Mouse (Mus musculus): ENCODE results near the gene Psmb5. TPM values are rescaled to one million over a fixed set of nuclear protein-coding genes. Genes with fewer than 3 reads are reported as not detected.

Psmb5 gene
- polyA plus RNA-seq (2015; fragmentation: Nextera tagmentation; extraction: Ambion mirVana): 358 and 367 TPM in 2 replicates

DNA sequence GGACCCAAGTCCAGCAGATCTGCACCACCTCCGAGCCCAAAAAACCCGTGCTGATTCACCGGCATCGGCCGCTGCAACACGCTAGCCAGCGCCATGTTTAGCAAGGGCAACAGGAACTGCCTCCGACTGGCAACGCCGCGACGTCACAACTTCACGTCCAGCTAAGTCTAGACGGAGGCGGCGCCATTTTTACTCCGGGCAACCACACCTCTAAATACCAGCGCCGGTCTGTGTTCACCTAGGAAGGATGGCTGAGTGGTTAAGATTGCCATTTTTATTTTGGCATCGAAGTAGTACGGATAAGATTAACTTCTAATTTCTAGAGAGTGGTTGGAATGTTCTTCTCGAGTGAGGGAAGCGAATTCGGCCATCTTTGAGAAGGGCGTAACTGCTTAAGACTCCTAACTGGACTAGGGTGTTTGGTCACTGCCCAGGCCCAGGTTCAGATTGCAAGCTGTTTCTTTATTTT, at the start of gene Psmb5:
Psmb5 (minus strand) TSS at position 126 of the 469 bp plus-strand sequence.
- ATAC-seq (replicated peaks; ENCODE audit: extremely low read depth, insufficient read depth, low FRiP score): peak; percentile 81
- H3K4me3 ChIP-seq (ENCODE audit: low read length): peak within 1 kb of the TSS; percentile 87
- peak within 1 kb of the TSS; percentile 68 for H3K27ac ChIP-seq (ENCODE audit: low read length)
- no peaks in the 10 kb centered on the region for H3K9me3 ChIP-seq (replicated peaks; ENCODE audit: control insufficient read depth, low read length)
- under 1% methylated on average over 25 of the region's 25 CpGs for WGBS
- no peaks in the 10 kb centered on the region for H3K27me3 ChIP-seq (ENCODE audit: control insufficient read depth, insufficient read depth, low read length)
- H3K4me1 ChIP-seq (ENCODE audit: control insufficient read depth, insufficient read depth, low read length): peaks cover 7% of the 10 kb centered on the region
- H3K36me3 ChIP-seq (ENCODE audit: control insufficient read depth, insufficient read depth): peaks cover 17% of the 10 kb centered on the region
- H3K4me2 ChIP-seq (ENCODE audit: low read depth, low read length): peak within 1 kb of the TSS; percentile 90
- peak within 1 kb of the TSS; percentile 86 for H3K9ac ChIP-seq (ENCODE audit: low read length)

- 86% methylated on average over 10 of the region's 10 CpGs for WGBS
- peaks cover 76% of the 10 kb centered on the region for H3K36me3 ChIP-seq (ENCODE audit: control insufficient read depth, insufficient read depth)
Measured at GRCm38 (mm10) chr14:54664477-54665222, 46.8 kb upstream of the Psmb5 start.

DNA sequence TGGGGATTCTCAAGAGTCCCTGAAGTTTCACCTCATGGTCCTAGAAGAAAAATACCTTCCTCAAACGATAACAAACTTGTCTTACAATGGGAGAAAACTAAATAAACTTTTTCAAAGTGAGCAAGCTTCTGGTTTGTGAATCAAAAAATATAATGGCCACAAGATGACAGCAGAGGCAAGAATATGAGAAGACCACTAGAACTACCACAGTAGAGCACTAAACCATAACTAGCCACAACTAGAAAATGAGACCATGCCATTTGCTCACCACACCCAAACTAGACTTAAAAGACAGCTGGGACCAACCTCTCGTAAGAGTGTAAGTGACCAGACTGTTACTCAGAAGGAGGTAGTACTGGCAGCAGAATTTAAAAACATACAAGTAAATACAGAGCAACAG, 42.2 kb upstream of the Psmb5 start:
- Histone ChIP-seq H3K9ac (ENCODE audit: low read length) (no peak overlapping the region), H3K9me3 (replicated peaks; ENCODE audit: control insufficient read depth, low read length) (no peaks in the 10 kb centered on the region), H3K27ac (ENCODE audit: low read length) (no peak overlapping the region), H3K27me3 (ENCODE audit: control insufficient read depth, insufficient read depth, low read length) (no peaks in the 10 kb centered on the region), H3K4me1 (ENCODE audit: control insufficient read depth, insufficient read depth, low read length) (no peaks in the 10 kb centered on the region), H3K36me3 (ENCODE audit: control insufficient read depth, insufficient read depth) (peaks cover 62% of the 10 kb centered on the region), H3K4me3 (ENCODE audit: low read length) (no peak overlapping the region), H3K4me2 (ENCODE audit: low read depth, low read length) (no peak overlapping the region)
- WGBS: 89% methylated on average over 2 of the region's 2 CpGs
- no peak for ATAC-seq (replicated peaks; ENCODE audit: extremely low read depth, insufficient read depth, low FRiP score)

More at GRCm38 (mm10) chr14:54664477-54665222, 46.8 kb upstream of the Psmb5 start:
- Histone ChIP-seq H3K27me3 (ENCODE audit: control insufficient read depth, insufficient read depth, low read length) (no peaks in the 10 kb centered on the region), H3K4me2 (ENCODE audit: low read depth, low read length) (no peak overlapping the region), H3K4me1 (ENCODE audit: control insufficient read depth, insufficient read depth, low read length) (no peaks in the 10 kb centered on the region), H3K4me3 (ENCODE audit: low read length) (no peak overlapping the region), H3K9me3 (replicated peaks; ENCODE audit: control insufficient read depth, low read length) (no peaks in the 10 kb centered on the region), H3K9ac (ENCODE audit: low read length) (no peak overlapping the region), H3K27ac (ENCODE audit: low read length) (no peak overlapping the region)
- ATAC-seq (replicated peaks; ENCODE audit: extremely low read depth, insufficient read depth, low FRiP score): no peak

- H3K4me2 ChIP-seq (ENCODE audit: low read depth, low read length): peak overlapping the region; percentile 73
- peaks cover 22% of the 10 kb centered on the region for H3K4me1 ChIP-seq (ENCODE audit: control insufficient read depth, insufficient read depth, low read length)
- peak overlapping the region; percentile 50 for H3K27ac ChIP-seq (ENCODE audit: low read length)
- H3K9me3 ChIP-seq (replicated peaks; ENCODE audit: control insufficient read depth, low read length): no peaks in the 10 kb centered on the region
- peak overlapping the region; percentile 63 for H3K4me3 ChIP-seq (ENCODE audit: low read length)
- peak overlapping the region; percentile 73 for H3K9ac ChIP-seq (ENCODE audit: low read length)
- ATAC-seq (replicated peaks; ENCODE audit: extremely low read depth, insufficient read depth, low FRiP score): peak; percentile 91
- peaks cover 43% of the 10 kb centered on the region for H3K36me3 ChIP-seq (ENCODE audit: control insufficient read depth, insufficient read depth)
- H3K27me3 ChIP-seq (ENCODE audit: control insufficient read depth, insufficient read depth, low read length): no peaks in the 10 kb centered on the region
- WGBS: 0% methylated on average over 12 of the region's 12 CpGs
Measured at GRCm38 (mm10) chr14:54653496-54653895, 35.7 kb upstream of the Psmb5 start.

- Histone ChIP-seq H3K9me3 (replicated peaks; ENCODE audit: control insufficient read depth, low read length) (no peaks in the 10 kb centered on the region), H3K4me2 (ENCODE audit: low read depth, low read length) (peak overlapping the region; percentile 73), H3K4me1 (ENCODE audit: control insufficient read depth, insufficient read depth, low read length) (peaks cover 22% of the 10 kb centered on the region), H3K4me3 (ENCODE audit: low read length) (peak overlapping the region; percentile 63), H3K9ac (ENCODE audit: low read length) (peak overlapping the region; percentile 73), H3K36me3 (ENCODE audit: control insufficient read depth, insufficient read depth) (peaks cover 48% of the 10 kb centered on the region), H3K27ac (ENCODE audit: low read length) (peak overlapping the region; percentile 50), H3K27me3 (ENCODE audit: control insufficient read depth, insufficient read depth, low read length) (no peaks in the 10 kb centered on the region)
- WGBS: 3% methylated on average over 7 of the region's 7 CpGs
- no peak for ATAC-seq (replicated peaks; ENCODE audit: extremely low read depth, insufficient read depth, low FRiP score)
Measured at GRCm38 (mm10) chr14:54652787-54653186, 35.0 kb upstream of the Psmb5 start.

GRCm38 (mm10) chr14:54651556-54651955, 33.7 kb upstream of the Psmb5 start:
- Histone ChIP-seq H3K4me3 (ENCODE audit: low read length) (no peak overlapping the region), H3K9me3 (replicated peaks; ENCODE audit: control insufficient read depth, low read length) (no peaks in the 10 kb centered on the region)

DNA sequence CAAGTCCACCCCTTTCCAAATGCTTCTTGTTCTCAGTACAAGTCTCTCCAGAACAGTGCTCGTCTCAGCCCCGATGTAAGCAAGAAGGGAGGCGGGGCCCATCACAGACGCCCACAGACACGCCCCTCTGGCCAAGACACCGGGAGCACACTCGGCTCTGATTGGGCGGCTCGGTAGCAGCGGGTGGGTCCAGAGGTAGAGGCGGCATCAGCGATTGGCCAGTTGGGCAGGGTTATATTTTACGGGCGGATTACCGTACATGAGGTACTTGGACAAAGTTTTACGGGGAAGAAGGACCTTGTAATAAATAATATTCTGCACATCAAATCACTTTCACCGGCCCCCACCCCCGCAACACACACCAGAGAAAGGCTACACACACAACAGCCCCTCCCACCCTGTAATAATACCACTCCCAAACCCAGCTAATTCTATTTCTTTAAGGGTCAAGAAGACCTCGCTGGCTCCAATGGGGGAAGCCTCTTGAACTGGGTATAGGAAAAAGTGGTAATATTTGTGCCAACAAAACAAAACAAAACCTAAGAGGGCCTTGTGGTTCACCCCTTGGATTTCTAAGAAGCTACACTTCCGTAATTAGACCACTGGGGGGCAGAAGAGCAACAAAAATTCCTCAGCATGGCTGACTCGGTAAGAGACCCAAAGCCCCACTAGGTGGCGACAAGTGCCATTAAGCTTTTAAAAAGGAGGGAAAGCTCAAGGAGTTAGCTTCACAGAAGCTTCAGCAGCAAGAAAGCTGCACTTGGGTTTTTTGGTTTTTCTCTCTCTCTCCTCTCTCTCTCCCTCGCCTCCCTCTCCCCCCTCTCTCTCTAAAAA, 33.0 kb upstream of the Psmb5 start:
- 60% methylated on average over 23 of the region's 23 CpGs for whole genome bisulfite sequencing
- Histone ChIP-seq H3K9ac (ENCODE audit: low read length) (no peak overlapping the region), H3K4me3 (ENCODE audit: low read length) (no peak overlapping the region), H3K27ac (ENCODE audit: low read length) (0 out of 2 replicates have a peak overlapping the region, but pooled peaks have one; percentile 15), H3K9me3 (replicated peaks; ENCODE audit: control insufficient read depth, low read length) (no peaks in the 10 kb centered on the region), H3K4me1 (ENCODE audit: control insufficient read depth, insufficient read depth, low read length) (peaks cover 22% of the 10 kb centered on the region), H3K4me2 (ENCODE audit: low read depth, low read length) (no peak overlapping the region), H3K27me3 (ENCODE audit: control insufficient read depth, insufficient read depth, low read length) (no peaks in the 10 kb centered on the region), H3K36me3 (ENCODE audit: control insufficient read depth, insufficient read depth) (peaks cover 53% of the 10 kb centered on the region)
- ATAC-seq (replicated peaks; ENCODE audit: extremely low read depth, insufficient read depth, low FRiP score): 0 out of 2 replicates have a peak, but pooled peaks have one; percentile 7

More at GRCm38 (mm10) chr14:54651556-54651955, 33.7 kb upstream of the Psmb5 start:
- Histone ChIP-seq H3K9ac (ENCODE audit: low read length) (no peak overlapping the region), H3K27ac (ENCODE audit: low read length) (0 out of 2 replicates have a peak overlapping the region, but pooled peaks have one; percentile 15), H3K36me3 (ENCODE audit: control insufficient read depth, insufficient read depth) (peaks cover 49% of the 10 kb centered on the region), H3K4me2 (ENCODE audit: low read depth, low read length) (no peak overlapping the region), H3K27me3 (ENCODE audit: control insufficient read depth, insufficient read depth, low read length) (no peaks in the 10 kb centered on the region), H3K4me1 (ENCODE audit: control insufficient read depth, insufficient read depth, low read length) (peaks cover 22% of the 10 kb centered on the region)
- 72% methylated on average over 4 of the region's 4 CpGs for WGBS
- ATAC-seq (replicated peaks; ENCODE audit: extremely low read depth, insufficient read depth, low FRiP score): no peak

DNA sequence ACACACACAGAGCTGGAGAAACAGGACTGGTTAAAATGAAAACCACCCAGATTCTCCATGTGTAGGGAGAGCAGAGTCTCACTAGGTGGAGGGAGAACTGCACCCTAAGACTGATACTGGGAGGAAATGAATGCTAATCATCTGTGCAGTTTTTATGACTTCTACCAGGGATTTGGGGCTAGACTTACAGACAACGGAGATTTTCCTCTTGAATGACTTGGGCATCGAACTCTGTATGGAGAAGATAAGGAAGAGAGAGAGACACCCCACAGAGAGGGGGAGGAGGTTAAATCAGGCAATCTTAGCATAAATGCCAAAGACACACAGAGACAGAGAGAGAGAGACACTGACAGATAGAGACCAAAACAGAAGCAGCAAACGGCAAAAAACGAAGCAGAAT, 30.1 kb upstream of the Psmb5 start:
- H3K27me3 ChIP-seq (ENCODE audit: control insufficient read depth, insufficient read depth, low read length): no peaks in the 10 kb centered on the region
- H3K27ac ChIP-seq (ENCODE audit: low read length): no peak overlapping the region
- no peak overlapping the region for H3K4me3 ChIP-seq (ENCODE audit: low read length)
- no peak for ATAC-seq (replicated peaks; ENCODE audit: extremely low read depth, insufficient read depth, low FRiP score)
- no peaks in the 10 kb centered on the region for H3K9me3 ChIP-seq (replicated peaks; ENCODE audit: control insufficient read depth, low read length)
- peaks cover 12% of the 10 kb centered on the region for H3K4me1 ChIP-seq (ENCODE audit: control insufficient read depth, insufficient read depth, low read length)
- peaks cover 79% of the 10 kb centered on the region for H3K36me3 ChIP-seq (ENCODE audit: control insufficient read depth, insufficient read depth)
- 73% methylated on average over 4 of the region's 4 CpGs for WGBS
- H3K9ac ChIP-seq (ENCODE audit: low read length): no peak overlapping the region
- H3K4me2 ChIP-seq (ENCODE audit: low read depth, low read length): no peak overlapping the region
